Mouse (Mus musculus) embryonic facial prominence, embryonic 11.5 days (tissue): Measurements from ENCODE around the gene Grm8. TPM values are rescaled to one million over a fixed set of nuclear protein-coding genes. Genes with fewer than 3 reads are reported as not detected.

Source experiments
- ATAC-seq: fragments of 200-750 bp; cut with Nextera tagmentation; replicated peaks from 2 replicates; pipeline ENCODE4 v1.8.0; 2017; ENCODE audit warnings: low read depth; ENCODE audit not compliant: insufficient number of reproducible peaks, low FRiP score, low TSS enrichment
- DNase-seq: peaks from one replicate; pipeline ENCODE4 v3.0.0-alpha.2; 2015; ENCODE audit warnings: low spot score
- H3K27ac ChIP-seq: fragments of 300-500 bp; sonication (generic); replicated peaks from 2 replicates; pipeline ENCODE4 v1.5.1; 2014; ENCODE audit warnings: mild to moderate bottlenecking, low read depth, low read length, control low read depth
- H3K27me3 ChIP-seq: fragments of 300-500 bp; sonication (generic); 2 replicates; pipeline ENCODE4 v1.6.1; 2014; ENCODE audit warnings: mild to moderate bottlenecking, low read length, moderate library complexity, mixed read lengths; ENCODE audit not compliant: control insufficient read depth, insufficient read depth
- H3K36me3 ChIP-seq: fragments of 300-500 bp; sonication (generic); replicated peaks from 2 replicates; pipeline ENCODE4 v1.6.1; 2014; ENCODE audit warnings: low read depth, mild to moderate bottlenecking, low read length, moderate library complexity, mixed read lengths; ENCODE audit not compliant: control insufficient read depth, insufficient read depth
- H3K4me1 ChIP-seq: fragments of 300-500 bp; sonication (generic); 2 replicates; pipeline ENCODE4 v1.6.1; 2014; ENCODE audit warnings: low read length, mixed read lengths; ENCODE audit not compliant: control insufficient read depth, insufficient read depth
- H3K4me2 ChIP-seq: fragments of 300-500 bp; sonication (generic); 2 replicates; pipeline ENCODE4 v1.6.1; 2014; ENCODE audit warnings: low read depth, mild to moderate bottlenecking, control low read depth, low read length, moderate library complexity
- H3K4me3 ChIP-seq: fragments of 300-500 bp; sonication (generic); 2 replicates; pipeline ENCODE4 v1.5.1; 2014; ENCODE audit warnings: low read depth, low read length, control low read depth
- H3K9ac ChIP-seq: fragments of 300-500 bp; sonication (generic); replicated peaks from 2 replicates; pipeline ENCODE4 v1.6.1; 2014; ENCODE audit warnings: mild to moderate bottlenecking, control low read depth, low read length
- H3K9me3 ChIP-seq: fragments of 300-500 bp; sonication (generic); replicated peaks from 2 replicates; pipeline ENCODE4 v1.6.1; 2016; ENCODE audit warnings: mild to moderate bottlenecking, low read length, inconsistent platforms, mixed read lengths; ENCODE audit not compliant: control insufficient read depth
- WGBS: fragments of 180-500 bp; shearing (Covaris S2); extraction: QIAGEN DNeasy Blood & Tissue Kit; methylation state at CpG from one replicate; pipeline ENCODE4 v1.1.7; 2014; 5-methylcytosine and 5-hydroxymethylcytosine counted together
- polyA plus RNA-seq: library from polyadenylated mRNA; unstranded; fragments of >200 nt; fragmentation: Nextera tagmentation; extraction: Ambion mirVana; gene quantifications from 2 replicates; pipeline ENCODE4 v1.2.1, GENCODE M21; 2014

Gene Grm8
- polyA plus RNA-seq, 1 experiment from 2014 or later = 1.2 TPM

DNA sequence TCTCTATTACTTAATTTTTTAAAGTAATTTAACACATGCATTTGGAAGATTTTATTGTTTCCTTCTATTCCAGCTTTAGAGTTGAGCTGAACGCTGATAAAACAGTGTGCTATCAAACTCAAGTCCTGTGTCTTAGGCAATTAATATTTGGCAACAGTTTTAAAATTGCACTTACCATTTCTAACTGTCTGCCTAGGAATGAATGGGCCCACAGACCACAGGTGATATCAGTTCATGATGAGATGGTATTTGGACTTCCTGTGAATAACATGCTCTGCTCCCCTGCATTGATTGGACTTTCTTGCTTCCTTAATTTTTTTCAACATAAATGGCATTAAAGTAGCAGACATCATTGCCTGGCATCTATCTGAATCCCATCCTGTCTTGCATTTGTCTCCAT, 232.8 kb downstream of the Grm8 start:
- Histone ChIP-seq H3K9ac (no peak overlapping the region), H3K27me3 (no peaks in the 10 kb centered on the region), H3K36me3 (no peaks in the 10 kb centered on the region), H3K4me3 (no peak overlapping the region), H3K27ac (no peak overlapping the region), H3K9me3 (no peaks in the 10 kb centered on the region), H3K4me1 (no peaks in the 10 kb centered on the region), H3K4me2 (no peak overlapping the region)
- 91% methylated on average over 1 of the region's 1 CpGs for WGBS
- no peak for ATAC-seq
- no peak for DNase-seq

DNA sequence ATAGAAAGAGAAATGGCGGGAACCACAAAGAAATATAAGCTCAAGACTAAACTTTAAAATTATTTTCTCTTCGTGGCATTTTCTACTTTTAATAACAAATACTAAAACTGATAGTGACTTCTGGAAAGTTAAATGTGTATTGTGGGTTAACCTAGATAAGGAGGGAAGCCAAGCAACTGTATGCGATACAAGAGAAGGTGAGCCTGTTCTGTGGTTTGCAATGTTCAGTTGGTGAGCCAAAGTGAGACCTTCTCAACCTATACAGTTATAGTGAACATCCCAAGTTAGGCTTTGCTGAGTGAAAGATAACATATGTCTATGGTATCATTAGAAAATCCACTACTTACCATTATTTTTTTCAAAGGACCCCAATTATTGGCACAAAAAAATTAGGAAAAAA, 233.6 kb downstream of the Grm8 start:
- no peaks in the 10 kb centered on the region for H3K9me3 ChIP-seq
- no peaks in the 10 kb centered on the region for H3K36me3 ChIP-seq
- ATAC-seq (no peak), DNase-seq (no peak)
- no peak overlapping the region for H3K4me2 ChIP-seq
- no peak overlapping the region for H3K4me3 ChIP-seq
- no peaks in the 10 kb centered on the region for H3K27me3 ChIP-seq
- no peaks in the 10 kb centered on the region for H3K4me1 ChIP-seq
- no peak overlapping the region for H3K27ac ChIP-seq
- 82% methylated on average over 3 of the region's 3 CpGs for WGBS
- no peak overlapping the region for H3K9ac ChIP-seq

DNA sequence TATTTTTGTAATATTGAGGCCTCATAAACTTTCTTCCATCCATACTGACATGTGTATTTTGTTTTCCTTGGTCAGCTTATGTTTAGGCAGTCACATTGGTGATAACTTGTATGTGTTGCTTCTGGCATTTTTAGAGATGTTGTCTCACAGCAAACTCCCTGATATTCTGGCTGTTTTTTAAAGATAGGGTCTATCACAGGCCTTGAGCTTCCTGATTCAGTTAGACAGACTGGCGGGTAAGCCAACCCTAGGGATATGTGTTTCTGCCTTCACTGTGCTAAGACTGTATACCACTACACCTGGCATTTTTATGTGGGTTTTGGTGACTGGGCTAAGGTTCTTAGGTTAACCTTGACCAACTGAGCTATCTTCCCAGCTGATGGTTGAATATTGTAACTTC, 239.8 kb downstream of the Grm8 start:
- Histone ChIP-seq H3K36me3 (no peaks in the 10 kb centered on the region), H3K4me1 (no peaks in the 10 kb centered on the region), H3K4me2 (no peak overlapping the region), H3K9ac (no peak overlapping the region), H3K4me3 (no peak overlapping the region), H3K9me3 (no peaks in the 10 kb centered on the region), H3K27ac (no peak overlapping the region), H3K27me3 (no peaks in the 10 kb centered on the region)
- DNase-seq = no peak
- no peak for ATAC-seq
- WGBS = 92% methylated on average over 1 of the region's 1 CpGs

DNA sequence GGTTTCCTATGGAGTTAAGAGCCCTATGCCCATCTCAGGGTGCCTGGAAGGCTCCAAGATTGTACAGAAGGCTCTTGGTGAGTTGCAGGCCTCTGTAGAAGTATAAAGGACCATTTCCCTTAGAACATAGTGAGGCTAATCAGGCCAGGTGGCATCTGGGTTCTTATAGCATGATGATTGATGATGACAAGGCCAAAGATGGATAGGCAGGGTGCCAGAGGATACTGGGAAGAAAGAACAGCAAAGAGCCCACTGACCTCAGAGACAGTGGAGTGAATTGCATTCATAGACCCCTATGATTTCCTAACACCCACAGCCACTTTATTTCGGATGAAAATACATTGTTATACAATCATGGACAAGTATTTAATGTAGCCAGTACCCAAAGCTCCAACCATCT, 242.1 kb downstream of the Grm8 start:
- H3K9me3 ChIP-seq = no peaks in the 10 kb centered on the region
- no peaks in the 10 kb centered on the region for H3K27me3 ChIP-seq
- no peak overlapping the region for H3K9ac ChIP-seq
- WGBS = 78% methylated on average over 1 of the region's 1 CpGs
- ATAC-seq = no peak
- no peak overlapping the region for H3K4me2 ChIP-seq
- no peak overlapping the region for H3K27ac ChIP-seq
- DNase-seq = no peak
- no peaks in the 10 kb centered on the region for H3K36me3 ChIP-seq
- no peaks in the 10 kb centered on the region for H3K4me1 ChIP-seq
- no peak overlapping the region for H3K4me3 ChIP-seq

DNA sequence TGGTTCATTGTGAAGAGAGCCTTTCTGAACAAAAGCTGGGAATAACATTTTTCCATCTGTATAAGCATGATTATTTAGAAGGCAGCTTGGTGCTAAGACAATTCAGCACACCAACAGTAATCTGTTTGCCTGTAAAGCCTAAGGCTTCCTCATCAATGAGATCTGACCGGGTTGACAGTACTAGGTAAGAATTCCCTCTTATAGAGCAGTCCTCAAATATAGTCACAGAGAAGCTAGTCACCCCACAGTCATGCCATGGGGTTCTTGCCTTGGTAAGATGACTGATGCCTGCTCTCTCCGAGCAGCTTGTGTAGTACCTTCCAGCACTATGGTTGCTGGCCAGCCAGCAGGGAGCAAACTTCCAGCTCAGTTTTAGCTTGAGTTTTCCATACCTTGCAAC, 246.6 kb downstream of the Grm8 start:
- no peak overlapping the region for H3K4me3 ChIP-seq
- no peak for DNase-seq
- no peaks in the 10 kb centered on the region for H3K27me3 ChIP-seq
- no peak overlapping the region for H3K4me2 ChIP-seq
- H3K27ac ChIP-seq = no peak overlapping the region
- H3K9me3 ChIP-seq = no peaks in the 10 kb centered on the region
- 85% methylated on average over 2 of the region's 2 CpGs for WGBS
- H3K9ac ChIP-seq = no peak overlapping the region
- H3K4me1 ChIP-seq = no peaks in the 10 kb centered on the region
- no peak for ATAC-seq
- no peaks in the 10 kb centered on the region for H3K36me3 ChIP-seq

DNA sequence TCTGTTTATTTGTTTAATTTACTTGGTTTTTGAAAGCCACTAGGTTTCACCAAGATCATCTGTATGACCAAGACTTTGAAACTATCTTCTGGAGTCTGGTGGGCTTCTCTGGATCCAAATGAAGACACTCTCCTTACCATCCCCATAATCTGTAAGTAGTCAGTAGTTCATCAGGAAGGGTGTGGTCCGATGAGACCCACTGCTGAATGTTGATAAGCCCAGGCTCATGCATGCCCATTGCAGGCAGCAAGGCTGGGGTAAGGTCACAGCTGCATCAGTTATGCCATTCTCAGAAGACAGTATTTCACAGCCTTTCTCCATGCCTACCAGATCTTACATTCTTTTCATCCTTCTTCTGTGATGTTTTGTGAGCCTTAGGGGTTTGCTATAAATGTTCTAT, 247.1 kb downstream of the Grm8 start:
- Histone ChIP-seq H3K9ac (no peak overlapping the region), H3K4me3 (no peak overlapping the region), H3K27me3 (no peaks in the 10 kb centered on the region), H3K4me1 (no peaks in the 10 kb centered on the region), H3K36me3 (no peaks in the 10 kb centered on the region), H3K27ac (no peak overlapping the region), H3K9me3 (no peaks in the 10 kb centered on the region), H3K4me2 (no peak overlapping the region)
- 82% methylated on average over 1 of the region's 1 CpGs for WGBS
- DNase-seq (no peak), ATAC-seq (no peak)

DNA sequence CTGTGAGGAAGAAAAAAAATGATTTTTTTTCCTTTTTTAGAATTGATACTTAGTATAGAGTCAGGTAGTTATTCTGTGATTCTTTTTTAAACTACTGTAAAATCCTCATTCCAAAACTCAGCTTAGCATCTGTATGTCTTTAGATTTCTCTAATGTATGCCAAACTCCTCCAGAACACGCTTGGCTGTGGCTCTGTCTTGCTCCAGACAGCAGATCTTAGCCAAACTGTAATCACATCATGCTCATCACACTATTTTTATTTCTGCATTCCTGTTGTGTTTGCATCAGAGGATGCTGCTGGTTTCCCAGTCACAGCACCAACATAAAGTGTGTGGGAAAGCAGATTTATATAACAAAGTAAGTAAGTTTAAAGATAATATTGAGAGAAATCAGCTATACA, 249.2 kb downstream of the Grm8 start:
- DNase-seq (no peak), ATAC-seq (no peak)
- Histone ChIP-seq H3K27ac (no peak overlapping the region), H3K9ac (no peak overlapping the region), H3K27me3 (no peaks in the 10 kb centered on the region), H3K4me2 (no peak overlapping the region), H3K36me3 (no peaks in the 10 kb centered on the region), H3K4me3 (no peak overlapping the region), H3K9me3 (no peaks in the 10 kb centered on the region), H3K4me1 (no peaks in the 10 kb centered on the region)
- 74% methylated on average over 1 of the region's 1 CpGs for WGBS

DNA sequence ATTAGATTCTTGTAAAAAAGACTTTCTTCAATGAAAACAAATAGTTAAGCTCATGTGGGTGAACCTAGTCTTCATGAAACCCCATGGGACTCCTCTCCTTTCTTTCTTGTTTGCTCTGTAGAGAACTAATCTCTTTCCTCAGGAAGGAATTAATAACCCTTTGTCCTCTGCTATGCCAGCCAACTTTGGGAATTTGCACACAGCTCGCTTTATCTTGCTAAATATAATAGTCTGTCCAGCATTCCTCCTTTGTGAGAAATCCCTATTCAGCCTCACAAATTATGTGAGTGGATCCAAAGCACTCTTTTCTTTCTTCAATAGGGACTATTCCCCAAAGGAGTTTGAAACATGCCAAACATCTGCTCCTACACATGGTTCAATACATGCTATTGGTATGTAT, 285.3 kb downstream of the Grm8 start:
- Histone ChIP-seq H3K4me3 (no peak overlapping the region), H3K27ac (no peak overlapping the region), H3K36me3 (no peaks in the 10 kb centered on the region), H3K4me2 (no peak overlapping the region), H3K4me1 (no peaks in the 10 kb centered on the region), H3K9ac (no peak overlapping the region), H3K27me3 (no peaks in the 10 kb centered on the region), H3K9me3 (no peaks in the 10 kb centered on the region)
- WGBS = 45% methylated on average over 1 of the region's 1 CpGs
- ATAC-seq (no peak), DNase-seq (no peak)

DNA sequence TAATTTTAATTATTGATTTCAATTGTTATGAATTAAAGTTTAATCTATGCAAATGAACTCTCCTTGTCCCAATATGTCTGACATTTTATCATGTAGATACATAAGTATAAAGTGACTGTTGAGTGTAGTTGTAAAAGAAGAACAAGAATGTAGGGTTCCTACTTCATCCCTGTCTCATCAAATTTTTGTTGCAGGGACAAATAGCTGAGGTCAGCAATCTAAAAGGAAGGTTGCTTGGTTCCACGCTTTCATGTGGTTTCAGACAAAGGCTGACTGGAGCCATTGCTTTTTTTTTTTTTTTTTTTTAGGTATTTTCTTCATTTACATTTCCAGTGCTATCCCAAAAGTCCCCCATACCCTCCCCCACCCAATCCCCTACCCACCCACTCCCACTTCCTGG, 298.8 kb downstream of the Grm8 start:
- Histone ChIP-seq H3K9ac (no peak overlapping the region), H3K9me3 (no peaks in the 10 kb centered on the region), H3K4me2 (no peak overlapping the region), H3K36me3 (no peaks in the 10 kb centered on the region), H3K27me3 (no peaks in the 10 kb centered on the region), H3K4me1 (no peaks in the 10 kb centered on the region), H3K4me3 (no peak overlapping the region), H3K27ac (no peak overlapping the region)
- ATAC-seq = no peak
- WGBS = 88% methylated on average over 1 of the region's 1 CpGs
- no peak for DNase-seq
